Mouse (Mus musculus) c-Kit-positive CD71-positive TER-119-negative erythroid progenitor cells, embryonic 14.5 days (primary cell): ENCODE data around the gene Eif4e1b.
"Not testable (repeated sequence)": the region's sequence is repeated elsewhere in the genome, so short reads cannot be mapped to it uniquely, and the experiment has no call there.

Source experiments
- DNase-seq: peaks from one replicate; pipeline ENCODE4 v3.0.0-alpha.2; 2013; ENCODE audit warnings: low read depth

Gene Eif4e1b

DNA sequence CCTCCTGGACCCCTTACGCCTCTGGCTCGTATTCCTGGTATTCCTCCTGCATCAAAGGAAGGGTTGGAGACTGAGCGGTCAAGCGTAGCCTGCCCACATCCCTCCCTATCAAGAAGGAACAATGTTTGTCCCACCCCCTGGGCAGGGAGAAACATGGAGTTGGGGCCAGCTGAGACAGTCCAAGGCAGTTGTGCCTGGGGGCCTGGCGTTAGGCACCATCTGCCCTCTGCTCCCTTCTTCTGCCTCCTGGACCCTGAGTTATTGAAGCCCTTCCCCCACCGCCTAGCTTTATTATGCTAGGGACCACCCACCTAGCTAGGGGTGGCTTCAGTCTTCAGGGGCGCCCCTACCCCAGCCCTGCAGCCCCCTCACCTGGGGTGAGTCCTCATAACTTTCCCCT lies 24.3 kb upstream of the Eif4e1b start:
- DNase-seq: no peak

DNA sequence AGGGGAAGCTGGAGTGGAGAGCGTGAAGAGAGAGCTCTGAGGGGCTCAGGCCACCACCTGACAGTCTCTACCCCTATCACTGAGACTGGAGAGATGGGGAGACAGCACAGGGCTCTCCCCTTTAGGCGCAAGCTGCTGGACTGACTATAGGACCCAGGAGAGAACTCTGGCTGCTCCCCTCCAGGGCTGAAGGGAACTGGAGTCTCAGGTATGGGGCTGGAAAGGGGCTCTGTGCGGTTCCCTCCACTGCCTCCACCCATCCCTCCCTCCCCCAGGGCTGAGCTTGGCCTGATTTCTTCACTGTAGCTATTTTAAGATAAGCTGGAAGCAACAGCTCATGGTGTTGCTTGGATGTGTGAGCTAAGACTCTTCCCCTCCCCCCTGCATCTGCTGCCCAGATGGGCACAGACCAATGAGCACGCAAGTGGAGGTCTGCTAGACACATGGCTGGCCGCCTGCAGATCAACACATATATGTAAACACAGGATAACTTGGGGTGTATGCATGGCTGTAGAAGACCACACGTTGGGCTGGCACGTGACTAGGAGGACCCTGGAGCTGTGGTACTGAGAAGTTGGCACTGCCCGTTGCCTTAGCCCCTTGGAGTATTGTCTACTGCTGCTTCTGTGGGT lies 23.5 kb upstream of the Eif4e1b start:
- no peak for DNase-seq

DNA sequence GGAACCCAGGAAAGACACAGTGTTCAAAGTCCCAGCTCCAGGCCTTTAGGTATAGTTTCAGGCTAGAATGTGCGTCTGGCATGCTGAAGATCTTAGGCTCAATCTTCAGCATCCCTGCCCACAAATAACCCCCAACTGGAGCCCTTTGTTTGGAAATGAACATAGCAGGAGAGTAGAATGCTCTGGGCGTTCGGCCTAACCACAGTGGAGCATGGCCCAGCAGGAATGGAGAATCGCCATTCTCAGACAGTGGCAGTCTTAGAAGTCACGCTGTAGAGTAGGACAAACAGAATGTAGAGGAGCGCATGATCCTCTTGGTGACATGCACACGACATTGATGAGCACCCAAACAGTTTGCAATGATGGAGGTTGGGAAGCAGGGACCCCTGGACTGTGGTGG lies 22.9 kb upstream of the Eif4e1b start:
- DNase-seq: no peak

DNA sequence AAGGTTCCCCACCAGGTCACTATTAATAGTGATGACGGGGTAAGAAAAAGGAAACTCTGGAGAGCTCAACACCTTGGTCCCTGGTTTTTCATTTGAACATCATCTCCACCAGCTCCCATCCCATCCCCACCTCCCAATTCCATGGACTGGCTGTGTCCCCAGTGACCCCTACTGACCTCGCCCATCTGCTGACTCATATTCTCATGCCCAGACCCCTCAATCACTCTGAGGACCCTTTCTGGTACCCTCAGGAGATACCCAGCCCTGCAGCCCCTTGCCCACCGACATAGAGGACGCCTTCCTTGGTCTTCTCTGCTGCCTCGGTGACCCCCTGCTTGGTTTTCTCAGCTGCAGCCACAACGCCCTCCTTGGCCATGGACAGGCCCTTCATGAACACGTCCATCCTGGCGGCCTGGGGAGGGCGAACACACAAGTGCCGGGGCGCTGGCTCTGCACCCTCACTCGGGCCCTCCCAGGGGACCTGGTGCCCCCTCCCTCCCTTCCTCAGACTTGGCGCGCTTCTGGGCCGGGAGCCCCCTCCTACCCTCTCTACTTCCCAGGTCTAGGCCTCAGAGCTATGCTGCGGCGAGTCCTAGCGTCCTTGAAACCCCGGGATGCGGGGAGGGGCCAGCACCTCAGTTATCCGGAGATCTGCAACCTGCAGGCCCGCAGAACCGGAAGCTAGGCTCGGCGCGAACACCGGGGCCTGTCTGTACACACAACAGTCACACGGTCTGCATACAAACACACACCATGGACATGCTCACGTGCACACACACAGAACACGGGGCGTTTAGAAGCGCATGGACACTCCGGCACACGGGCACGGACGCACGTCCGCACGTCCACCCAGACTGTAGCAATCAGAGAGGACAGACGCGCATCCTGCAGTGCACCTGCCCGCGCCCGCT lies 18.3 kb upstream of the Eif4e1b start:
- DNase-seq: no peak

DNA sequence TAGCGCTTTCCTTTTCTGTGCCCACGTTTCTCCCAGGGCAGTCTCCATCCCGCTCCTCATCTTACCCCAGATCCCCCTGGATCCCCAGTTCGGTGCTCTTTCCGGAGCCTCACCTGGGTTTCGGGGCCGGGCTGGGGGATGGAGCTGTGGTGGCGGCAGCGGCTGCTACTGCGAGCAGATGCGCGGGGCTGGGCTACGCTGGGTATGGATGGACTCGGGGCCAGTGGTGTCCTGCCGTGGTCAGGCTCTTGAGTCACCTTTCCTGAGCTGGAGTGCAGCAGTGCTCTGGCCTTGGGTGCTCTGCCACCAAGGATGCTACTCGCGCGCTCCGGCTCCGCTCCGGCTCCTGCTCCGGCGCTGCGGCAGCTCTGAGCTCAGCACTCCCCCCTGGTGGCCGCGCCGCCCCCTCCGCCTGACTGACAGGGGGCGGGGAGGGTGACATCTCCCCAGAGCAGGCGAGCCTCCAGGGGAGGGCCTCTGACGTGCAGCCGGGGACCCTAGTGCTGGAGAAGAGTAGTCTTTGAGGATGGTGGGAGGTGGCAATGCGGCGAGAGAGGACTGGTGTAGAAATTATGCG lies 17.5 kb upstream of the Eif4e1b start, which contains the start of gene Sncb:
Gene Sncb (minus strand): TSS at position 404 of the 577 bp plus-strand sequence.
- DNase-seq: no peak

DNA sequence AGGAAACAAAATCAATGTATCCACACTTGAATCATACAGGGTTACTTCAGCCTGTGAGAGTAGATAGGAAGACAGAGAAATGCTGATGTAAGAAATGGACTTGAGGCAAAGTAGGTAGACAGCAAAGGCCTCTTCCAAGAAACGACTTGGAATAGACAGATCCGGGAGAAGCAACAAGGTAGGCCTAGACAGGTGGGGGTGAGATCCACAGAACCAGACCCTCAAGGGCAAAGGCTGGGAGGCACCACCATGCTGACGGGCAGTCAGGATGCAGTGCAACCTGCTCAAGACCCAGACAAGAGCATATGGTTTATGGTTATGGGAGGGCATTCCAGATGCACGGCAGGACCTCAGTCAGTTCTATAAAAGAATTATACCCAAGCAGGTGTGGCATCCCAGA lies 16.8 kb upstream of the Eif4e1b start:
- DNase-seq: no peak

DNA sequence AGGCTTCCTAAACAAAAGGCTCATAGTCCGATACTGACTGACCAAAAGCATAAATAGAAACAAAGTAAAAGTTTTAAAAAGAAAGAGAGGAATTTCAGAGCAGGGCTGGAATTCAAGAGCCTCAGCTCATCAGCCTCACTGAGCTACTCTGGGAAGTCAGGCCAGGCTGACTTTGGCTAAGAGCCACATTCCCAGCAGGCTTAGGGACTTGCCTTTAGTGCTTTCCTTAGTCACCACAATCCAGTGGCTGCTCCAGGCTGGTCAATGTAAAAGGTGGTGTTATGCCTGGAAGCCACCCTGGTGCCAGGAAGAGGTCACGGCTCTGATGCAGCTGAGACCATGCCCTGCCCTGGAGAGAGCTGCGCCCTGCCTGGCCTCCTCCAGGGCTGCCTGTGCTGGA lies 3.2 kb upstream of the Eif4e1b start:
- DNase-seq: no peak

DNA sequence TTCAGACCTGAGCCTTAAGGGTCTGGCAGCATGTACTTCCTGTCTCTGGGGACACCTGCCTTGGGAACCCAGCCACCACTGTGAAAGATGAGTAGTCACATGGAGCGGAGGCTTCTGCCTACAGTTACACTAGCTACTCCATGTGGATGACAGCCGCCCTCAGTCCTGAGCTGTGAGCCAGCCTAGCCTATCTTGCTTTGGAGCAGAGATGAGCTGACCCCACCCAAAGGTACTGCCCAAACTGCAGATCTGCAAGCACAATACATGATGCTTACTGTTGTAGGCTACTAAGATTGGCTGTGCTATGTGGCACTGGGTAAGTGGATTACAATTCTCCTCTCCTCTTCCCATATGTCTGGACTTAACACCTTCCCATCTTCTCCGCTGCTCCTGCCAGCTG lies 2.7 kb upstream of the Eif4e1b start:
- no peak for DNase-seq

DNA sequence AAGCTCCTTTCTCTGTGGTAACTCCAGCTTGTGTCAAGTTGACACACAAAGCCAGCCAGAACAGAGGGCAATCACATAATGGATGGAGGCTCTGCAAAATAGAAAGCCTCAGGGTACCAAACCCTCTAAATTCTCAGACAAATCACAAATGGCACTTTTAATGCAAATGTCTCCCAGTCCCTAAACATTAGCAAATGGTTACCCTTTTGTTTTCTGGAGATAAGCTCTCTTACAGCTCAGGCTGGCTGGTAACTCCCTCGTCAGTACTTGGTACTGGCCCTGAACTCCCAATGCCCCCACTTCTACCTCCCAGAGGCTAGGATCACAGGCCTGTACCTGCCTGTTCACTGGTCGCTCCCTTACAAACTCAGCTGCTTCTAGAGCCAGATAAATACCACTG lies 563 bp upstream of the Eif4e1b start:
- no peak for DNase-seq

DNA sequence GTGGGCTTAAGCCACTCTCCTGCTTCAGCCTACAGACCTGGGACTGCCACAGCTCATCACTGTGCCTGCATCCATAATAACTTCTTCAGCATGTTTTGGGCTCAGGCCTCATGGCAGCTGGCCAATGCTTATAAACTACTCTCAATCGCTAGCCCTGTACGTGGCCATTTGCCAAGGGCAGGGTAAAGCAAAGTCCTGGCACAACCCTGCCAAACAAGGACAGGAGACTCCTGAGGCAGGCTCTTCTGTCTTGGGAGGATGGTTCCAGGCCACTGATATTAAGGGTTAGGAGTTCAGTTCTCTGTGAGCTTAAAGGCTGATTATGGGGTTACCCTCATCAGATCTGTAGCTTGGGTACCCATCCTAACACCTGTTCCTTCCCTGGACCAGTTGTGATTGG lies 3.8 kb downstream of the Eif4e1b start:
- DNase-seq: not testable (repeated sequence)

DNA sequence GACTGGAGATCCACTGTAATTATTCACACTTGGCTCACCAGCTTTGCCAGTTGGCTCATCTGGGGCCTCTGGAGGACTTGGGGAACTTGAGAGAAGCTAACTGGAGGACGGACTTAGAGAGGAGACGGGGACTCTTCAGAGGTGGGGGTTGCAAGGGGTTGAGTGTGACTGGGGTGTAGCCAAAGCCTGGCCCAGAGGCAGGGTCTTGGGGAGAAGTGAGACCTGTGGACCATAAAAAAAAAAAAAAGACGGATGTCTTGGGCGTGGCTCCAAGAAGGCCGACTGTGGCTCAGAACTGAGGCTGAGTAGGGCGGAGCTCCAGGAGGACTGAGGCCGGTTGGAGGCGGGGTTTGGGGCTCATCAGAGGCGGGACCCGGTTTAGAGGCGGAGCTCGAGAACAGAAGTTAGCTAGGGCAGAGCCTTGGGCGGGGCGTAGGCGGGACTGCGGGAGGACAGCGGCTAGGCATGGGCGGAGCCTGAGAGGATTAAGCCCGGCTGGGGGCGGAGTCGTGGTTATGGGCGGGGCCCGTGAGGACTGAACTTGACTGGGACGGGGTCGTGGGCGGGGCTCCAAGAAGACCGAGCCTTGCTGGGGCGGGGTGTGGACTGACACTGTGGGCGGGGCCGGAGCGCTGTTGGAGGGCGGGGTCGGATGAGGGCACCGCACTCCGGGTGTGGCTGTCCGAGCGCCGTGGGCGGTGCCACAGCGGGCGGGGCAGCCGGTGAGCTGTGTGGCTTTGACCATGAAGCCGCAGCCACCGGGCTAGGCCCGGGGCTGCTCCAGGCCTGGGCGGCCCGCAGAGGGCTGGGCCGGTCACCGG lies 5.2 kb downstream of the Eif4e1b start, which contains the start of gene Tspan17:
Gene Tspan17 (plus strand): TSS at position 638 of the 821 bp plus-strand sequence.
- DNase-seq: peak; percentile 87

DNA sequence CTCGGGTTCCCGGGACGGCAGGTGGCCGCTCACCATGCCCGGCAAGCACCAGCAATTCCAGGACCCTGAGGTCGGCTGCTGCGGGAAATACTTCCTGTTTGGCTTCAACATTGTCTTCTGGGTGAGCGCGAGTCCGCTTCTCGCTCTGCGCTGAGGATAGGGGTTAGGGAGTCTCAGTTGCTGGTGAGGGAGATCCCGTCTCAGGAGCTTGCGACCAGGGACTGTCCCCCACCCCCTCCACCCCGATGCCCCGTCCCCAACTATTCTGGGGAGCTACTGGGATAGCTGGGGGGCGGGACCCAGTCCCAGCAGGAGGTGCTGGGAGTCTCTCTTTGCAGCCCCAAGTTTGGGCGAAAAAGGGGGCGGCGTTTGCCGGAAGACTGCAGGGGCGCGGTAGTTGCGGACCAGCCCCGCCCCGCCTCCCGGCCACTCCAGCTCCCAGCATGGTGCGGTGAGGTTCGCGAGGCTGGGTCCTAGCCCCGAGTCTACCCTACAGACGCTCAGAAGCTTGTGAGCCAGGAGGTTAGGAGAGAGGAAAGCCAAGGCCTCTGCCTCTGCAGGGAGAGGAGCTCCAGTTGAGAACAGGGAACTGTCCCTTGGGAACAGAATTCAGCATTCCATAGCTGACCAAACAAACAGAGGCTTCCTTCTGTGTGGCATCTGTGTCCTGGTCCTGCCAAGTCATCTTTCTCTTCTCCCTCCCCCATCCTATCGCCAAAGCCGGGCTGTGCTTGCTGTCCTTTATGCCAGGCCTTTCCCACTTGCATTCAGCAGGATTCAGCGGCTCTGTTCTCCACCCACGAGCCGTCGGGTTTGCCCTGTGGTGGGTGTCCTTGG lies 6.0 kb downstream of the Eif4e1b start:
- no peak for DNase-seq

DNA sequence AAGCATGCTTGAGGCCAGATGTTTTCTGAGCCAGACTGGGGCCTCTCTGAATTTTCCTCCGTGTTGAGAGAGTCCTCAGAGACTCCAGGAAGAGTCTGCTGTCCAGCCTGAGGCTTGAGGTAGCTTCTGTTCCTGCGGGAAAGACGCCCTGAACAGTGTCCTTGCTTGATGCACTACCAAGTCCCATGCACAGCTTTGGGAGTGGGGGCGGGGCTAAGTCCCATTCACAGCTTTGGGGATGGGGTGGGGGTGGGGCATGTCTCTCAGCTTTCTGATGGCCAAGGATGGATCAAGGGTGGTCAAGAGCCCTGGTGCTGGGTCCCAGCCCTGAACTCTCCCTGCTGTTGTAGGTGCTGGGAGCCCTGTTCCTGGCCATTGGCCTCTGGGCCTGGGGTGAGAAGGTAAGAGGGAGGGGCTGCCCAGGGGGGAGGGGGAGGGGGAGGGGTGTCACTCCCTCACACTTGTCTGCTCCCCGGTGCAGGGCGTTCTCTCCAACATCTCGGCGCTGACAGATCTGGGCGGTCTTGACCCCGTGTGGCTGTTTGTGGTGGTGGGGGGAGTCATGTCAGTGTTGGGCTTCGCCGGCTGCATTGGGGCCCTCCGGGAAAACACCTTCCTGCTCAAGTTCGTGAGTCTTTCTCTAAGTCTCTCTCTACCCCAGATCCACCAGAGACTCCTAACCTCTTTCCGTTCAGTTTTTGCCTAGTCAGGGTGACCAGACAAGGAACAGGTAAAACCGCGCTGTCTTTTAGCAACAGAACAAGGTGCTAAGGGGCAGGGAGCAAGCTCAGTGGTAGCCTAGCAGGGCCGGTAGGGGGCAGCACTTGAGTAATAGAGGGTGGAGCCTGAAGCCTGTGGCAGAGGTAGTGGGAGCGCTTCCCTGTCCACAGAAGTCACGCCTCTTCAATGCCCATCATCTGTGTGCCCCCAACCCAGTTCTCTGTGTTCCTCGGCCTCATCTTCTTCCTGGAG lies 8.7 kb downstream of the Eif4e1b start:
- DNase-seq: no peak

DNA sequence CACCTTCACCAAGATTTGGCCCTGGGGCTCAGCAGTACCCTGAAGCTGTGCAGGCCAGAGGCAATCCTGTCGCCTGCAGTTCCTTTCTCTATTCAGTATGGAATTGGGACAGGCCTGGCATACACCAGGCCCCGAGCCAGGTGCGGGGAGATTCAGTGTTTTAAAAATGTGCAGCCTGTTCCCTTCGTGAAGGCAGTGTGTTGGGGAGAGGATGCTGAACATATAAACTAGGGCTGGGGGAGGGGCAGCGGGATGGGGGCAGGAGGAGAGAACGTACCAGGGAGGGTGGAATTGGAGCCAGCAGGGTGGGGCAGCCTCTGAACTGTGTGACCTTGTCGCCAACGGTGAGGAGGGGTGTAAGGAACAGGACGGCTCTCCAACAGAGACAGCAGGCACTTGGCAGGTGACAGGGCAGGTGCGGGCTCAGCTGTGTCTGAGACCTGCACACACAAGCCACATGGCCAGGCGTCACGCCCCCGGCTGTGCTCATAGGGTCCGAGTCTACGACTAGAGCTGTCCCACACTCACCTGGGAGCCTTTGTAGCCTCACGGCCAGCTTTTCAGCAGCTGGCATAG lies 10.3 kb downstream of the Eif4e1b start:
- DNase-seq: no peak

DNA sequence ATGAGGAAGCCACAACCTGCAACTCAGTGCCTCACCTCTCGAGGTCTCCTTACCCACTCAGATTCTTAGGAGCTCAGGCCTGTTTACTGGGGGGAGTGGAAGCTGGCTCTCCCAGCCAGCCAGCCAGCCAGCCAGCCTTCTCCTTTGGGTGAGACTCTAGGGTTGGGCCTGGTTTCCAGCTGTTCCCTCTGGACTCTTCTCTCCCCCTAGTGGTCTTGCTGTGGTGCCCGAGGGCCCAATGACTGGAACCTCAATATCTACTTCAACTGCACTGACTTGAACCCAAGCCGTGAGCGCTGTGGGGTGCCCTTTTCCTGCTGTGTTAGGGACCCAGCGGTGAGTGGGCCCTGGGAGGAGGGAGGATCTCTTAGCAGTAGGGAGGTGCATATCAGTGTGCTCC lies 11.0 kb downstream of the Eif4e1b start:
- no peak for DNase-seq

DNA sequence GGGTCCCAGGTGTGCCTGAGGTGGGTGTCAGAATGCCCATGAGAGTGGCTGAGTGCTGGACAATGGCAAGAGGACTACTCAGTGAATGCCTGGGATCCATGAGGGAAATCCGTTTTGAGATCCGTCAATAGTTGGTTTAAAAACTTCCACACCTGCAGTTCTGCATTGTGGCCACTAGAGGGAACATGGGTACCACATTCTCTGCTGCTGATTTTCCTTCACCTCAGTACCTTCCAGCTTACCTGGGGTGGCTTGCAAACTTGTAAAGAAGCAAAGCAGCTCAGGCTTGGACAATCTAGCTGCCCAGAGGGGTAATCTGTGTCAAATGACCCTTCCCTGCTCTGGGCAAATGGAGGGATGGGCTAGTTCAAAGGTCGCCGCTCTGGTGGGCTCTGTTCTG lies 13.6 kb downstream of the Eif4e1b start:
- no peak for DNase-seq

DNA sequence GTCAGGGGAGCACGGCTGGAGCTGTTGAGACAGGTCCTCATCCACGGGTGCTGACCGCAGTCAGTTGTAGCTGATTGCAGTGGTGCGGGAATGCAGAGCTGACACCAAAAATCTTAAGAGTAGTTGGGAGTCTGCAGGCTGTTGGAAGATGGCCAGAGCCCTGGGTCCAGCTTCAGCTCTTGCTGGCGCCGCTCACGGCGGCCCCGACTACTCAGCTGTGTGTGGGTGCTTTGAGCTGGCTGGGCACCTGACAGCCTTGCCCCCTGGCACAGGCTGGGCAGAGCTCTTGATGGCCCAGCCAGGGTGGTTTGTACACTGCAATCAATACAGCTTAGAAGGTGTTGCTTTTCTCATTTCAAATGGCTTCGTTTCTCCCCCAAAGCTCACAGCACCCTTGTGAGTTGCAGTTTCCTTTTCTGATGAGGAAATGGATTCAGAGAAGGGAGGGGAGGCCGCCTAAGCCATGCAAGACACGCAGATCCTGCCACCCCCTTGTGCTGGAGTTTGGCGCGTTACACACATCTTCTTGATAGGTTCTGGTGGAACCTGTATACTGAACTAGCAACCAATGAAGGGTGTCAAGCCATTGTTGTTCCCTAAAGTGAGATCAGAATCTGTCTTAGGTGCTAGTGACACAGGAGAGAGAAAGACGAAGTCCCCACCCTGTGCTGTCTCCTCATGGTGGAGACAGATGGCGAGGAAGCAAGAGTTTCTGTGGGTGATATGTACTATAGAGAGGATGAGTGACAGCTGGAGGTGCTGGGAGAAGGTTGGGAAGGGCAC lies 14.3 kb downstream of the Eif4e1b start:
- no peak for DNase-seq

DNA sequence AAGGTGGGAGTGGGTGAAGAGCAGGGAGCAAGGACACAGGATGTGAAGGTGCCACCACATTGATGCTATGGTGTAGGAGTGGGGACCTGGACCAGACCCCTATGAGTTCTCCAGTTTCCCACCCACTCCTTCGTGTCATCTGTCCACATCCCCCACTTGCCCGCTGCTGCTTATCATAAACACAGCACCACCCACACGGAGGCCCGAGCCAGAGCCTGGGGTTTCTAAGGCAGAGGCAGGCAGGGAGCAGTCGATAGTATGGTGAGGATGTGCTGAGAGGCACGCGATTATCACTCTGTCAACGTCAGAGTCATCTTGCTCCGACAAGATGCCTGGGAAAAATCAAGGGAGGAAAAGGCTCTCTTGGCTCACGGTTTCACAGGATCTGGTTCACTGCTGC lies 14.9 kb downstream of the Eif4e1b start:
- no peak for DNase-seq

DNA sequence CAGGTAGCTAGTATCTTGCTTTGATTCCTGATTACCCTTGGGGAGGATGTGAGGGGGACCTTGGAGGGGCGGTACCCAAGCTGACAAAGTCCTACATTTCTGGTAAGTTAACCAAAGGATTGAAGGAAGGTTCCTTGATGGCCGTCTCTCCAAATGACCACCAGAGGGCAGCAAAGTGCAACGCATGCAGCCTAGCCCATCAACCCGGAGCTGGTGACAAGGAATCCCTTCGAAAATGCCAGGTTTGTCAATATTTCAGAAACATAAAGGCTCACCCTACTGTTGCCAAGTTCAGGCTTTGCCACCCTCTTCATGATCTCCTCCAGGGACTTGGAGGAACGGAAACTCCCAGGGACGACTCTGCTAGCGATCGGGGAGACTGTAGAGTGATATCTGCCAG lies 15.9 kb downstream of the Eif4e1b start:
- peak; percentile 53 for DNase-seq
